Mouse (Mus musculus): ENCODE results near the gene Zfp810. TPM values are rescaled to one million over a fixed set of nuclear protein-coding genes. Genes with fewer than 3 reads are reported as not detected.
A peak's percentile ranks its signal among the peaks of the same experiment; 100 is the strongest.

Zfp810 gene
- polyA plus RNA-seq (2015; fragmentation: Nextera tagmentation; extraction: Ambion mirVana): 32.5 and 32.7 TPM in 2 replicates

GRCm38 (mm10) chr9:22307156-22307919 is at the start of gene Zfp810:
Gene Zfp810, minus strand, starts transcription at chr9:22307648.
- under 1% methylated on average over 56 of the region's 56 CpGs for WGBS
- H3K27ac ChIP-seq (ENCODE audit: low read length): peak within 1 kb of the TSS; percentile 93
- peak within 1 kb of the TSS; percentile 69 for H3K4me2 ChIP-seq (ENCODE audit: low read length)

GRCm38 (mm10) chr9:22355919-22356318 is 48.5 kb upstream of the Zfp810 start:
- WGBS: 68% methylated on average over 3 of the region's 3 CpGs
- H3K9me3 ChIP-seq (replicated peaks; ENCODE audit: control insufficient read depth, low read length, poor library complexity, severe bottlenecking): no peaks in the 10 kb centered on the region
- H3K27ac ChIP-seq (ENCODE audit: low read length): no peak overlapping the region
- H3K4me3 ChIP-seq (ENCODE audit: low read depth, low read length): no peak overlapping the region
- no peak overlapping the region for H3K9ac ChIP-seq (ENCODE audit: low read depth, low read length)
- H3K27me3 ChIP-seq (ENCODE audit: control insufficient read depth, insufficient read depth, low read depth, low read length): no peaks in the 10 kb centered on the region
- no peak for ATAC-seq
- no peak overlapping the region for H3K4me2 ChIP-seq (ENCODE audit: low read length)
- H3K4me1 ChIP-seq (ENCODE audit: control insufficient read depth, insufficient read depth, low read length): no peaks in the 10 kb centered on the region
- H3K36me3 ChIP-seq (ENCODE audit: control insufficient read depth, insufficient read depth, low read length): no peaks in the 10 kb centered on the region

More at GRCm38 (mm10) chr9:22307156-22307919, at the start of gene Zfp810:
- 0 out of 2 replicates have a peak, but pooled peaks cover 3% of the 10 kb centered on the region for H3K9me3 ChIP-seq (replicated peaks; ENCODE audit: control insufficient read depth, low read length, poor library complexity, severe bottlenecking)
- H3K4me1 ChIP-seq (ENCODE audit: control insufficient read depth, insufficient read depth, low read length): peaks cover 7% of the 10 kb centered on the region
- ATAC-seq: peak; percentile 99
- H3K27me3 ChIP-seq (ENCODE audit: control insufficient read depth, insufficient read depth, low read depth, low read length): no peaks in the 10 kb centered on the region
- peaks cover 22% of the 10 kb centered on the region for H3K36me3 ChIP-seq (ENCODE audit: control insufficient read depth, insufficient read depth, low read length)
- H3K4me3 ChIP-seq (ENCODE audit: low read depth, low read length): peak within 1 kb of the TSS; percentile 88
- peak within 1 kb of the TSS; percentile 99 for H3K9ac ChIP-seq (ENCODE audit: low read depth, low read length)

GRCm38 (mm10) chr9:22353901-22354300 is 46.5 kb upstream of the Zfp810 start:
- 77% methylated on average over 5 of the region's 5 CpGs for WGBS
- H3K27ac ChIP-seq (ENCODE audit: low read length): no peak overlapping the region
- no peak overlapping the region for H3K4me2 ChIP-seq (ENCODE audit: low read length)
- H3K4me1 ChIP-seq (ENCODE audit: control insufficient read depth, insufficient read depth, low read length): no peaks in the 10 kb centered on the region
- no peaks in the 10 kb centered on the region for H3K36me3 ChIP-seq (ENCODE audit: control insufficient read depth, insufficient read depth, low read length)
- no peaks in the 10 kb centered on the region for H3K27me3 ChIP-seq (ENCODE audit: control insufficient read depth, insufficient read depth, low read depth, low read length)
- no peak overlapping the region for H3K9ac ChIP-seq (ENCODE audit: low read depth, low read length)
- no peak overlapping the region for H3K4me3 ChIP-seq (ENCODE audit: low read depth, low read length)
- no peak for ATAC-seq
- H3K9me3 ChIP-seq (replicated peaks; ENCODE audit: control insufficient read depth, low read length, poor library complexity, severe bottlenecking): no peaks in the 10 kb centered on the region

GRCm38 (mm10) chr9:22353465-22353864 is 46.0 kb upstream of the Zfp810 start:
- H3K9me3 ChIP-seq (replicated peaks; ENCODE audit: control insufficient read depth, low read length, poor library complexity, severe bottlenecking): no peaks in the 10 kb centered on the region
- H3K9ac ChIP-seq (ENCODE audit: low read depth, low read length): no peak overlapping the region
- no peak overlapping the region for H3K4me2 ChIP-seq (ENCODE audit: low read length)
- H3K4me3 ChIP-seq (ENCODE audit: low read depth, low read length): no peak overlapping the region
- WGBS: 96% methylated on average over 5 of the region's 5 CpGs
- no peaks in the 10 kb centered on the region for H3K36me3 ChIP-seq (ENCODE audit: control insufficient read depth, insufficient read depth, low read length)
- no peak for ATAC-seq
- H3K27me3 ChIP-seq (ENCODE audit: control insufficient read depth, insufficient read depth, low read depth, low read length): no peaks in the 10 kb centered on the region
- no peak overlapping the region for H3K27ac ChIP-seq (ENCODE audit: low read length)
- no peaks in the 10 kb centered on the region for H3K4me1 ChIP-seq (ENCODE audit: control insufficient read depth, insufficient read depth, low read length)

- H3K4me3 ChIP-seq (ENCODE audit: low read depth, low read length): no peak overlapping the region
- 97% methylated on average over 1 of the region's 1 CpGs for whole genome bisulfite sequencing
- no peaks in the 10 kb centered on the region for H3K4me1 ChIP-seq (ENCODE audit: control insufficient read depth, insufficient read depth, low read length)
- H3K9me3 ChIP-seq (replicated peaks; ENCODE audit: control insufficient read depth, low read length, poor library complexity, severe bottlenecking): no peaks in the 10 kb centered on the region
- H3K36me3 ChIP-seq (ENCODE audit: control insufficient read depth, insufficient read depth, low read length): no peaks in the 10 kb centered on the region
- no peak overlapping the region for H3K27ac ChIP-seq (ENCODE audit: low read length)
- H3K27me3 ChIP-seq (ENCODE audit: control insufficient read depth, insufficient read depth, low read depth, low read length): no peaks in the 10 kb centered on the region
- ATAC-seq: no peak
- no peak overlapping the region for H3K4me2 ChIP-seq (ENCODE audit: low read length)
- no peak overlapping the region for H3K9ac ChIP-seq (ENCODE audit: low read depth, low read length)
These were observed 32.9 kb upstream of the Zfp810 start for GRCm38 (mm10) chr9:22340331-22340730.

GRCm38 (mm10) chr9:22337217-22337616 is 29.8 kb upstream of the Zfp810 start:
- no peaks in the 10 kb centered on the region for H3K9me3 ChIP-seq (replicated peaks; ENCODE audit: control insufficient read depth, low read length, poor library complexity, severe bottlenecking)
- H3K36me3 ChIP-seq (ENCODE audit: control insufficient read depth, insufficient read depth, low read length): no peaks in the 10 kb centered on the region
- no peaks in the 10 kb centered on the region for H3K4me1 ChIP-seq (ENCODE audit: control insufficient read depth, insufficient read depth, low read length)
- no peak for ATAC-seq
- H3K4me3 ChIP-seq (ENCODE audit: low read depth, low read length): no peak overlapping the region
- 96% methylated on average over 2 of the region's 2 CpGs for WGBS
- no peak overlapping the region for H3K27ac ChIP-seq (ENCODE audit: low read length)
- no peaks in the 10 kb centered on the region for H3K27me3 ChIP-seq (ENCODE audit: control insufficient read depth, insufficient read depth, low read depth, low read length)
- H3K4me2 ChIP-seq (ENCODE audit: low read length): no peak overlapping the region
- H3K9ac ChIP-seq (ENCODE audit: low read depth, low read length): no peak overlapping the region

- 0 out of 2 replicates have a peak overlapping the region, but pooled peaks have one; percentile 10 for H3K27ac ChIP-seq (ENCODE audit: low read length)
These were observed 20.3 kb upstream of the Zfp810 start for GRCm38 (mm10) chr9:22327475-22328387.

GRCm38 (mm10) chr9:22327099-22327474 is 19.6 kb upstream of the Zfp810 start:
- H3K9ac ChIP-seq (ENCODE audit: low read depth, low read length): peak overlapping the region; percentile 63; the same call in 1 of the 2 replicates
- peaks cover 9% of the 10 kb centered on the region; the same call in 1 of the 2 replicates for H3K4me1 ChIP-seq (ENCODE audit: control insufficient read depth, insufficient read depth, low read length)
- H3K9me3 ChIP-seq (replicated peaks; ENCODE audit: control insufficient read depth, low read length, poor library complexity, severe bottlenecking): no peaks in the 10 kb centered on the region
- ATAC-seq: no peak
- no peaks in the 10 kb centered on the region for H3K36me3 ChIP-seq (ENCODE audit: control insufficient read depth, insufficient read depth, low read length)
- no peaks in the 10 kb centered on the region for H3K27me3 ChIP-seq (ENCODE audit: control insufficient read depth, insufficient read depth, low read depth, low read length)
- WGBS: 14% methylated on average over 9 of the region's 9 CpGs
- peak overlapping the region; percentile 46 for H3K4me3 ChIP-seq (ENCODE audit: low read depth, low read length)
- H3K4me2 ChIP-seq (ENCODE audit: low read length): peak overlapping the region; percentile 75
- H3K27ac ChIP-seq (ENCODE audit: low read length): no peak overlapping the region

More at GRCm38 (mm10) chr9:22327475-22328387, 20.3 kb upstream of the Zfp810 start:
- under 1% methylated on average over 32 of the region's 32 CpGs for WGBS
- Histone ChIP-seq H3K36me3 (ENCODE audit: control insufficient read depth, insufficient read depth, low read length) (no peaks in the 10 kb centered on the region), H3K9me3 (replicated peaks; ENCODE audit: control insufficient read depth, low read length, poor library complexity, severe bottlenecking) (no peaks in the 10 kb centered on the region), H3K9ac (ENCODE audit: low read depth, low read length) (peak overlapping the region; percentile 63), H3K4me3 (ENCODE audit: low read depth, low read length) (peak overlapping the region; percentile 46), H3K4me2 (ENCODE audit: low read length) (peak overlapping the region; percentile 75), H3K4me1 (ENCODE audit: control insufficient read depth, insufficient read depth, low read length) (peaks cover 9% of the 10 kb centered on the region; the same call in 1 of the 2 replicates), H3K27me3 (ENCODE audit: control insufficient read depth, insufficient read depth, low read depth, low read length) (no peaks in the 10 kb centered on the region)
- peak; percentile 95 for ATAC-seq

Measured in midbrain, embryonic 16.5 days (tissue).